Mouse (Mus musculus) ES-E14 (cell line): Measurements from ENCODE around the gene Samd13. TPM values are rescaled to one million over a fixed set of nuclear protein-coding genes. Genes with fewer than 3 reads are reported as not detected.

Source experiments
- DNase-seq: peaks from one replicate; pipeline ENCODE4 v3.0.0-alpha.2; 2013; ENCODE audit warnings: low read depth, low spot score
- H3K27ac ChIP-seq: 2 replicates; pipeline ENCODE4 v1.5.1; 2012; ENCODE audit warnings: low read depth, mild to moderate bottlenecking, low read length, moderate library complexity, mixed read lengths; ENCODE audit not compliant: poor library complexity, insufficient read depth, severe bottlenecking
- H3K36me3 ChIP-seq: 2 replicates; pipeline ENCODE4 v1.6.1; 2012; ENCODE audit warnings: mild to moderate bottlenecking, low read length, moderate library complexity, mixed read lengths; ENCODE audit not compliant: control insufficient read depth, poor library complexity, insufficient read depth, severe bottlenecking
- H3K4me1 ChIP-seq, 2 experiments: fragments of 150-350 bp in 1 of 2; sonication (generic) in 1 of 2; 2 replicates each; pipeline ENCODE4 v1.6.1; 2012; ENCODE audit warnings: low read length in 2 of 2, mild to moderate bottlenecking in 1 of 2, mixed read lengths in 1 of 2; ENCODE audit not compliant: control insufficient read depth in 2 of 2, insufficient read depth in 2 of 2, poor library complexity in 1 of 2
- H3K4me3 ChIP-seq, 2 experiments: fragments of 150-350 bp in 1 of 2; sonication (generic) in 1 of 2; 2 replicates each; pipeline ENCODE4 v1.5.1; 2012; ENCODE audit warnings: low read length in 2 of 2, low read depth in 1 of 2, mild to moderate bottlenecking in 1 of 2, mixed read lengths in 1 of 2; ENCODE audit not compliant: insufficient read depth in 1 of 2, poor library complexity in 1 of 2, severe bottlenecking in 1 of 2
- H3K9ac ChIP-seq: 2 replicates; pipeline ENCODE4 v1.6.1; 2012; ENCODE audit warnings: low read depth, mild to moderate bottlenecking, low read length, mixed read lengths; ENCODE audit not compliant: poor library complexity, insufficient read depth, severe bottlenecking
- H3K9me3 ChIP-seq: fragments of 150-350 bp; sonication (generic); 2 replicates; pipeline ENCODE4 v1.6.1; 2012; ENCODE audit warnings: low read depth, mild to moderate bottlenecking, low read length; ENCODE audit not compliant: control insufficient read depth, insufficient read depth
- CHD2 ChIP-seq: IDR thresholded peaks from 2 replicates; pipeline ENCODE4 v1.6.1; 2014; ENCODE audit warnings: mild to moderate bottlenecking, low read depth, low read length, inconsistent platforms
- HCFC1 ChIP-seq: IDR thresholded peaks from 2 replicates; pipeline ENCODE4 v1.6.1; 2012; ENCODE audit warnings: low read length, inconsistent platforms, borderline replicate concordance; ENCODE audit not compliant: insufficient read depth
- MAFK ChIP-seq: IDR thresholded peaks from 2 replicates; pipeline ENCODE4 v1.6.1; 2014; ENCODE audit warnings: mild to moderate bottlenecking, low read depth, low read length, inconsistent platforms; ENCODE audit not compliant: insufficient read depth
- ZC3H11A ChIP-seq: IDR thresholded peaks from 2 replicates; pipeline ENCODE4 v1.6.1; 2012; ENCODE audit warnings: low read depth, mild to moderate bottlenecking, inconsistent platforms, low read length, borderline replicate concordance
- ZNF384 ChIP-seq: IDR thresholded peaks from 2 replicates; pipeline ENCODE4 v1.6.1; 2012; ENCODE audit warnings: low read depth, low read length, inconsistent platforms
- in situ Hi-C, 2 experiments: fragments of 600-800 bp; cut with MboI; formaldehyde crosslinking; loops; one replicate each; pipeline ENCODE4 v1.15.1; 2025; ENCODE audit warnings: low sequenced_read_pairs in 2 of 2, inconsistent platforms in 1 of 2; ENCODE audit not compliant: unreplicated experiment in 2 of 2
- total RNA-seq: library from RNA; depleted of rRNA; stranded (reverse); fragments of 300-350 nt; gene quantifications from 2 replicates; pipeline ENCODE4 v1.2.3, GENCODE M21; 2012

The Samd13 gene
- total RNA-seq, 1 experiment, result 0.45 TPM

DNA sequence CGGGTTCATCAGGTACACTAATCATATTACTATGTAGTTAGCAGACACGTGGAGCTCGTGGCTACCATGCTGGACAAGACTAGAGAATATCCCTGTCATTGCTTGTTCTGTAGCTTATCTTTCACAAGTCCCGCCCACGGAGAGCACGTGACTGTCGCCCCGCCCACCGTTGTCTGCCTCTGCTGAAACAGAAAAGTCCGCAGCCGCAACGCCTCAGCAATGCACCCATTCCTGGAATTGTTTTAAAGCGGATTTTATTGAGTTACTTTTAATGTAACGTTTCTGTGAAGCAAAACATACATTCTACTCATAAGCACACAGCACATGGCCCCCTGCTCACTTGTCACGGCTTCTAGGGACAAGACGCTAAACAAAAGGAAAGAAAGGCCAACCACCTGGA lies 5.7 kb downstream of the Samd13 start:
- Histone ChIP-seq H3K4me1 (0 out of 4 replicates have a peak, but pooled peaks cover 0 to 1% of the 10 kb centered on the region in 2 experiments), H3K36me3 (no peaks in the 10 kb centered on the region), H3K4me3 (no peak overlapping the region), H3K27ac (no peak overlapping the region), H3K9me3 (no peaks in the 10 kb centered on the region), H3K9ac (no peak overlapping the region)
- TF ChIP-seq HCFC1 (no peak), MAFK (no peak), CHD2 (no peak)
- DNase-seq, result no peak
- in situ Hi-C loops, result no loop called here

GRCm38 (mm10) chr3:146676193-146676592 lies 9.2 kb downstream of the Samd13 start:
- in situ Hi-C loops, result no loop called here
- no peak for TF ChIP-seq CHD2
- no peak for TF ChIP-seq MAFK
- no peak for TF ChIP-seq HCFC1
- no peak for TF ChIP-seq ZNF384
- no peak for TF ChIP-seq ZC3H11A
- H3K4me3 ChIP-seq, result no peak overlapping the region

DNA sequence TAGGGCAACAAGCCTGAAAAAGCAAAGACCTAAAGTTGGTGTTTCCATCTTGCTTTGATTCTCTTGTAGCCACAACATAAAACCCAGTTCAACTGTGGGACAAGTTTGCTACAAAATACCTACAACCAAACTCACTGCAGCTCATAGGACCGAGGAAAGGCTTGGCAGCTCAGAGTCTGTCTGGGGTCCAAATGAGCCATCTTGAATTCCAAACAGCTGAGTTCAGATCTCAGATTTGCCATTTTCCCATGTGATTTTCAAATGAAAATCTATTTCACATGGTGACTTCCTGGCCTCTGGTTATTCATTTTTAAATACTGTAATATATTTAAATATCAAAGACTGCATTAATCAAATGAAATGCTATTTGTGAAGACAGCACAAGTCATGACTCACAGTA lies 10.3 kb downstream of the Samd13 start:
- no peak for DNase-seq
- H3K27ac ChIP-seq, result no peak overlapping the region
- in situ Hi-C loops, result no loop called here
- H3K9me3 ChIP-seq, result no peaks in the 10 kb centered on the region
- no peak for TF ChIP-seq MAFK
- TF ChIP-seq ZC3H11A, result no peak
- TF ChIP-seq ZNF384, result no peak
- no peak for TF ChIP-seq HCFC1
- TF ChIP-seq CHD2, result no peak
- no peaks in the 10 kb centered on the region for H3K36me3 ChIP-seq
- no peak overlapping the region for H3K9ac ChIP-seq
- H3K4me1 ChIP-seq, result 0 out of 4 replicates have a peak, but pooled peaks cover 0 to 1% of the 10 kb centered on the region in 2 experiments
- no peak overlapping the region for H3K4me3 ChIP-seq

More at GRCm38 (mm10) chr3:146676193-146676592, 9.2 kb downstream of the Samd13 start:
- Histone ChIP-seq H3K27ac (no peak overlapping the region), H3K36me3 (no peaks in the 10 kb centered on the region), H3K9me3 (no peaks in the 10 kb centered on the region), H3K9ac (no peak overlapping the region), H3K4me1 (0 out of 4 replicates have a peak, but pooled peaks cover 0 to 1% of the 10 kb centered on the region in 2 experiments)
- DNase-seq, result no peak

- in situ Hi-C loops, result no loop called here
- H3K9ac ChIP-seq, result no peak overlapping the region
- TF ChIP-seq HCFC1, result no peak
- no peak for DNase-seq
- no peak overlapping the region for H3K4me3 ChIP-seq
- H3K9me3 ChIP-seq, result no peaks in the 10 kb centered on the region
- H3K27ac ChIP-seq, result no peak overlapping the region
- H3K36me3 ChIP-seq, result no peaks in the 10 kb centered on the region
- H3K4me1 ChIP-seq, result no peaks in the 10 kb centered on the region
Observed at GRCm38 (mm10) chr3:146671121-146671520, 14.3 kb downstream of the Samd13 start.

GRCm38 (mm10) chr3:146661907-146662306 lies 23.5 kb downstream of the Samd13 start:
- in situ Hi-C loops, result no loop called here
- Histone ChIP-seq H3K36me3 (no peaks in the 10 kb centered on the region), H3K4me1 (no peaks in the 10 kb centered on the region), H3K9ac (no peak overlapping the region), H3K4me3 (no peak overlapping the region), H3K9me3 (no peaks in the 10 kb centered on the region), H3K27ac (no peak overlapping the region)
- no peak for DNase-seq
- TF ChIP-seq ZNF384, result no peak
- no peak for TF ChIP-seq MAFK
- no peak for TF ChIP-seq ZC3H11A
- TF ChIP-seq HCFC1, result no peak
- no peak for TF ChIP-seq CHD2
